Mouse (Mus musculus) retina, postnatal 7 days (tissue): ENCODE measurements around the gene Gm17660.

Source experiments
- DNase-seq: peaks from one replicate; pipeline ENCODE4 v3.0.0-alpha.2; 2012; ENCODE audit warnings: low read depth, low spot score

Gene Gm17660

DNA sequence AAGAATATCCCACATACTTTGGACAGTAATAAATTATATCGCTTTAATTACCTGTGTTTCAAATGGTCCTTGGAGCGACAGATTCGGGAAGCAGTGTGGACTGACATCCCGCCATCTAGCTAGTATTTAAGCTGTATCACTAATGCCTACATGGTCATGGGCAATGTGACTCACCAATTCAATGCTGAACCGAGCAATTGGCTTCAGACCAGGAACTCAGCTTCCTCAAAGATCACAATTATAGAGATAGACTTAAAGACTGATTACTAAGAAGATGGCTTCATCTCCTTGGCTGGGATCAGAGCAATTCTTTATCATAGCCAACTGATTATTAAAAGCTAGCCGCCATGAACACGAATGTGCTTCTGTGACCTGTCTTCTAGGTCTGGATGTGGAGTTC, at the start of gene Gm17660:
Gm17660 (minus strand) TSS at position 101 of the 400 bp plus-strand sequence.
- DNase-seq: no peak

DNA sequence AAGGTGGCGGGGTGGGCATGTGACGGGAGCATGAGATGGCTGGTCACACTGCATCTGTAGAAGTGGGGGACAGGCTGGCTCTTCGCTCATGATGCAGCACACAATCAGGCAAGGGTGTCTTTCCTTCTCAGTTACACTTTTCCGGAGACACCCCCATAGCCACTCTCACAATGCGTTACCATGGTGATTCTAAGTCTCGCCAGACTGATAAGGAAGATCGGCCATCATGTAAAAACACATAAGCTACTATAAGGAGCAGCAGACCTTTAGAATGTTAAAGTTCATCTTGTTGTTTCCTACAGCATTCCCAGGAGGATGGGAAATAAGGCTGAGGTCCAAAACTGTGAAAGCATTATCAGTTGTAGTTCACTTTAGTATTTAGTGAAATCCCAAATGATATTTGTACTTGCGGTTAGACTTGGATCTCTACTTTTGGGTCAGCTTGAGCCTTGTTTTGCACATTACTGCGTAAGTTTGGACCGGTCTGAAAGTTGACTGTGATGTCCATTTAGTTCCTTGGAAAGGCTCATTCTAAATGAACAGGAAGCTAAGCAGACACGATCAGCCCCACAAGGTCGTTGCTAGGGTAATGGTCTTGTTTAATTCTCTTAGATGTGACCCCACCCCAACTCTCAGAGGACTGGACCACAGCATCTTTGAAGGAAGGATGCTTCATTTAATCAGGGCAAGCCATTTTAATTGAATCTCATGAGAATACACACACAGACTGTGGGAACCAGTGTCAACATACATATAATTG, 49.3 kb upstream of the Gm17660 start:
- DNase-seq: no peak

DNA sequence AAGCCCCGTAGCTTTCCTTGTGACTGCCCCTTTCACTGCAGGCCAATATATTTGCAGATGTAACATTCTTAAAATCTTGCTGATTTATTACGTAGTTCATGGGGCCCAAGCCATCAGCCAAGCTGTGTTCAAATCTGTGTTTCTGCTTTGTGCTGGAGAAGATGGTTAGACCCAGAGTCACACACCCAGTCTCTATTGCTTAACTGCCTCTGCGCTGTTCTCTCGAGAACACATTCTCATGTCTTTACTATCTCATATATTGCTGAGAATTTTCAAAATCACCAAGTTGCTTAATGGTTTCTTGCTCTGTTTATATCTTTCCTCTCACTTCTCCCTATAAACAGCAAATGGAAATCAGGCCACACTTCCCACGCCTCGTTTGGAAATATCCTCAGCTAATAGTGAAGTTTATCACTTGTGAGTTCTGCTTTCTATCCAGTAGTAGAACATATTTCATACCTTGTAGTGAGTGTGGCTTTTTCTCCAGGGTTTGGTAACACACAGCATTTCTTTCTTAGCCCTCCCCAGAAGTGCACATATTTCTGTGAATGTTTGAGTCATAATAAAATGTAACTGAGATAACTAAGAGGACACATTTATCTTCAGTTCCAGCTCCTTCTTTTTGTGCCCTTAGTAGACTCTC, 46.7 kb upstream of the Gm17660 start:
- no peak for DNase-seq

DNA sequence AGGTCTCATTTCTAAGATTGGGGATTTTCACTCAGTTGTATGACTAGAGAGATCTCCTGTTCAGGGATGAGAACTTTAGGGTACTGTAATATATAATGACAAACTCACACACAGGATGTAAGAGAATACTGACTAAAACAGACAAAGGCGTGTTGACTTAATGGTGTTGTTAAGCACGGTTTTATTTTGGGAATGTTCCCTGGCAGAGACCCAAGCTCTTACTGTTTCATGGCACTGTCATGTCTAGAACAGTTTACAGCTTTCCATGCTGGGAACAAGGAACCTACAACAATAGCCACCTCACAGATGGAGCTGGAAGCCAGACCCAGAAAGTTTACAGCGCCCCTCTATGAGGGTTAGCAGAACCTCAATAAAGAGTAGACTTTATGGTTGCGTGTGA, 38.5 kb upstream of the Gm17660 start:
- no peak for DNase-seq

DNA sequence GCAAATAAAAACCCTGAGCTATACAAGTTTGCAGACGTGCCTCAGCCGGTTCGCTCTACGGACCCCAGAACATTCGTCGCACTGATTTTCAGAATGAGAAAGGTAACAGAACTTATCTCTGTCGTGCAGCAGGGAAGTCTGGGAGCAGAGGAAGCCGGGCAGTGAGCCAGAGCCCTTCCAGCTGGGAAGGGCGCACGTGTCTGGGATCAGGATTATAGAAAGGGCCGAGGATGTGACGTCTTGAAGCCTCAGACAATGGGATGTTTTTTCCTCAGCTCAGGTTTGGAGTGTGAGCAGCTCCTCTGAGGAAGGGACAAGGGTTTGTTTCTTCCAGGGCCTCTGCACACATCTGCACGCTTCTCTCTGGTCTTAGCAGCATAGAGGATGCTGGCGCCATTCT, 37.7 kb upstream of the Gm17660 start:
- DNase-seq: no peak

DNA sequence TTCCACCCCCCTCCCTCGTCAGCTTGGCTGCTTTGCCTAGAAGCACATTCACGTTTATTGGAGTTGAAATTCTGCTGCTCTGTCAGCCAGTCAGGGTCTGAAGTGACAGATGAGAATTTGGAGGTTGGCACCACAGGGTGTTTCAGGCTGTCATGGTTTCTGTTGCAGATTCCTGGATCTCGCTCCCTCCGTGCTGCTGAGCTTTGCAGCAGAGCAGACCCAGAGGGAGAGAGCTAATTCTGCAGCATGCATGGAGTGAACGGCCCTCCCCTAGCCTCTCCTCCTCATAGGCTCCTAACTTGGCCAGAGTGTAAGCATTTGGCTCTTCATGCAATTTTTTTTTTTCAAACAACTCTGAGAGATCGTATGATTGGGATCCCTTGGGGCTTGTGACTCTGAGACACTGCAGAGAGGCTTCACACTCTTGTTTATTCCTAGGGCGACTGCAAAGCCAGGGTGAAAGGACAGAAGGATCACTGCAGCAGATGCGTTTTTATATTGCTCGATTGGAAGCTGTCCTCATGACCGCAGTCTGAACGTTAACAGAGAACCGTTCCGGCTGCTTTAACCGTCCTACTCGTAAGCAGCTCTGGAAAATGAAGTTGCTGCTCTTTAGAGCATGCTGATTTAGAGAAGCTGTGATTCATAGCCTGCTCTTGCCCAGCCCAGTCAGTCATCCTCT, 36.2 kb upstream of the Gm17660 start, which contains the start of gene Sparcl1:
Sparcl1 (minus strand) TSS at position 243 of the 682 bp plus-strand sequence.
- DNase-seq: no peak

DNA sequence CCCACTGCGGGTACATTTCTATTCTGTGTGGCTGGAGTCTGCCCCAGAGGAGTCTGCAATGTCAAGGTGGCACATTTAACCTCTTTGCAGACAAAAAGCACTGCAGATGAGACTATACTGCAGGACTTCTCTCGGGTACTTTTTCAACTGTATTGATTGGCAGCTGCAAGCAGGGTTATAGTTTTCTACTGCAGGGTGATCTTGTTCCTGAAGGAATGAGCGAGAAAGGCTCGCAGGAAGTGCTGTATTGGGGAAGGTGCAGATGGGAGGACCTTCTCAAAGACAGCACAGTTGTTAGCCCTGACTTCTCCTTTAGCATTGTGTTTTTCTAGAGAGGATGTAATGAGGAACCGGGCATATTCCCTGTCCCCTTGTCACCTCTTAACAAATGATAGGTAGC, 35.1 kb upstream of the Gm17660 start:
- no peak for DNase-seq

DNA sequence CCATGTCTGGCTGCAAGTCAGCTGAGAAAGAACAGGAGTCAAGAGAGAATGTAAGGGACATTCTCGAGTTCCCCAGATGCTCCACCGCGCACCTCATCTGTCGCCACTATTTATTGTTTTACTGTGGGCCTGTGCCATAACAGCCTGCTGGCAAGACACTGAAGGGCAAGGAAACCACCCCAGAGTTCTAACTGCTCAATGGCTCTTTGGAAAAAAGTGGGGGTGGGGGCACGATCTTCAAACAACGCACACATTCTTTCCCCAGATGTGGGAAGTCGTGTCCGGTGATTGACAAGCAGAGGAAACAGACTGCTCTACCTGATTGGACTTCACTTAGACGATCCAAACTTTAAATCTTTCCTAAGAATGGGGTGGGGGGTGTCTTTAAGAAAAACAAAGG, 34.6 kb upstream of the Gm17660 start:
- no peak for DNase-seq

DNA sequence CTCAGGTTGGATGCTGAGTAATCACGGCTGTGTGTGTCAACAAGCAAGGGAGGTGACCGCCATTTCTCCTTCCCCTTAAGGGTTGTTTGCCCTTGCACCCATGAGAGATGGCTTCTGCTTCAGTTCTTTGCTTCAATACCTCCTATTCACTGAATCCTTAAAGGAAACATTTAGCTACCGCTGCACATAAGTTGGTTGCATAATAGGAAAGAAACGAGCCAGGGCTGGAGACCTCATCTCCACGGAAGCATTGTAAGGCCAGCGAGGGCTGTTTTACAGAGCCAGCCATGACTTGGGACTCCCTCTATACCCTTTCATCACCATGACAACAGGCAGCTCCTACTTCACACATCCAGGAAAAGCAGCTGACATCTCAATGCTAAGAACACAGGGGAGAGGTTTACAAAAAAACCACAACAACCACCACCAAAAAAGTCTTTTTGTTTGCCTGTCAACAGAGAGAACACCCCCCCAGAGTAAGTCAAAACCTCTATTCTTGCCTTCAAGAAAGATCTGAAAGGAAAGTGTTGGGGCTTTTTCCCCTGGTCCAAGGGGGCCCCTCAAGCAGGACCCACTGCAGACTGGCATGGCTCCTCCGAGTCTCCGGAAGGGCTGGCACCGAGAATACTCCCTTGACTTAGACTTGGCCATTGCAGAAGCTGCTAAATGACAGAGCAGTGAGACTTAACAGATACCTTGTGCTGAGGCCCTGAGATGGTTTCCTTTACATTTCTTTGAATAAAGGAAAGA, 32.9 kb upstream of the Gm17660 start:
- DNase-seq: no peak

DNA sequence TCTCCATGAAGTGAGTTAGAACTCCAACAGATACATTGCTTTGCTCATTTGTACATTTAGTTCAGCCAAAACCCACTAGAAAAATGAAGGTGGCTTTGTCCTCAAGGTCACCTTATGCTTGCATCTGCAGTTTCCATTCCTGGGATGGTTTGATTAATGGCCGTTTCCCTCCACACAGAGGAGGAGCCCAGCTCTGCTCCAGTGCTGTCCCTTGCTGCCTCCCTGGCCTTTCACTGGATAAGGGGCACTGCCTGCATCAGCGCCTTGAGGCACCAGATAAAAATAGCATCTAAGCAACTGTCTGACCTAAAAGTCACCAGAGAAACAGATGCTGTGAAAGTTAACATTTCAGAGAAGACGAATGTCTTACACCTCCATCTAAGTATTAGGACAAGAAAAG, 32.1 kb upstream of the Gm17660 start:
- no peak for DNase-seq

DNA sequence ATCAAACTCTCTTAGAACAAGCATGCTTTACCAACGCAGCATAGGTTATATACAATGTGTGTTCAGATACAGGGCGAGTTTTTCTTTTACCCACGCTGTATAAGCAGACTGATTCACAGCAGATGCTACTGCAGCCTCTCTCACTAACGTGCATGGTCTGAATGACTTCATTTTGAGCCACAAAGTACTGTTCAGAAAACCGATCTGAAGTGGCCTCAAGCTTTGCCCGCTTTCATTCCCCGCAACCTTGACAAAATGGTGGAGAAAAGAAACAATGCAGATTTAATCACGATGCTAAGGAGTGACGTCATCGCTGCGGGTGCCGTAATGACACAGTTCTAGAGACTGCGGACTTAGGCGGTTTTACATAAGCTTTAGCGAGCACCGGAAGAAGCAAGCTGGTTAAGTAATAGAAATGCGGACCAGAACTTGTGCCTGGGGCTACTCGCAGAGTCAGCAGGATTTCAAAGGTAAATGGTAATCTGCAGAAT, 31.5 kb upstream of the Gm17660 start:
- DNase-seq: no peak

DNA sequence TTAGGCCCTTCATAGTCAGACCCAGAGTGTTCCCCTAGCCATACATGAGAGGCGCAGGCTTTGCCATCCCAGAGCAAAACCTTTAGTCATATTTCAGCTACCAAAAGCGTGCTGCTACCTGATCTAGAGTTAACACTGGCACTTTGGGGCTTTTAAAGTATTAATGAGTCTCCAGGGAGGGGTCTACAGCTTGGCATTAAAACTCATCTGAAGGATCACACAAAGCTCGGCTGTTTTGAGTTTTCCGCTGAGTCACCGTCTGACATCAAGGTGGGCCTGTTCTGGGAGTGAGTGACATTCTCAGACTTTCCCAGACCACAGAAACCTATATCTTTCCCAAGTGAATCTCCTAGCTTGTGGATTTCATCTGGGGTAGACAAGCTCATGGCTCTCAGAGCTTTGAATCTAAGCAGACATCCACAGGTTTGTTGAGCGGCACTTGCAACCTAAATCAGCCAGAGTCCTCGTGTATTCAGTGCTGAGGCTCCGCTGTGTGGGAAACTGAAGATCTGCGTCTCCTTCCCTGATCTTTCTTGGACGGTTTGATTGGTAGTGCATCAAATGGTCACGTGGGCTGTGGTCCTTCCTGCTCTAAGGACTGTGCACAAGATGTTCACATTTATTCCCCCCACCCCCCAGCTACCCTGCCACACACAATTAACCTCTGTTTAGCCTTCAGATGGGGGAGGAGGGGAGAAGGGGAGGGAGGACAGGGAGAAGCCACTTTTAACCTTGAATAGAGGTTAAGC, 30.9 kb upstream of the Gm17660 start:
- no peak for DNase-seq

DNA sequence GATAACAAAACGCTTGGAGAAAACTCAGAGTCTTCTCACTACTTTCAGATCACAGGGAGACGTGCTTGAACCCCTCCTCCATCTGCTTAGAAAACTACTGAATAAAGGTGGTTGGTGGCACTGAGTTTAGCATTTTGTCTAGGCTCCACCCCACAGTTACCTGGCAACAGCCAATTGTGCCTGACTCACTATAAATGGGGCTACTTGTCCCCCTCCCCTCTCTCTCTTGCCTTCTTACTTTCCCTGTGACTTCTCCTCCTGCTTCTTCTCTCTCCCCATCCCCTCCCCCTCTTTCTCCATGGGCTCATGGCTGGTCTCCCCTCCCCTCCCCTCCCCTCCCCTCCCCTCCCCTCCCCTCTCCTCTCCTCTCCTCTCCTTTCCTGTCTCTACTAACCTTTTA, 26.7 kb upstream of the Gm17660 start:
- DNase-seq: no peak

DNA sequence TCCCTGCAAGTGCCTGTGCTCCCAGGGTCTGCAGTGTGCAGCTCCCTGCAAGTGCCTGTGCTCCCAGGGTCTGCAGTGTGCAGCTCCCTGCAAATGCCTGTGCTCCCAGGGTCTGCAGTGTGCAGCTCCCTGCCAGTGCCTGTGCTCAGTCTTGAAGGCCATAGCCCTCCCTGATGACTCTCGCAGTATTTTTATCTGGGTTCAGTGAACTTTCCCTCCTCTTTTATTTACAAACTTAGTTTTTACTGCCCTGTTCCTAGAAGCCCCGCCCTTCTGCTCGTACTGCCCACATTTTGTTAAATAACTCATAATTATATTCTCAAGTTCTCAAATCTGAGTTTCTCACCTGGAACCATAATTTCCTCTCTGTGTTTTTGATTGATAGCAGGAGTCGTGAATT, 25.8 kb upstream of the Gm17660 start:
- DNase-seq: no peak

DNA sequence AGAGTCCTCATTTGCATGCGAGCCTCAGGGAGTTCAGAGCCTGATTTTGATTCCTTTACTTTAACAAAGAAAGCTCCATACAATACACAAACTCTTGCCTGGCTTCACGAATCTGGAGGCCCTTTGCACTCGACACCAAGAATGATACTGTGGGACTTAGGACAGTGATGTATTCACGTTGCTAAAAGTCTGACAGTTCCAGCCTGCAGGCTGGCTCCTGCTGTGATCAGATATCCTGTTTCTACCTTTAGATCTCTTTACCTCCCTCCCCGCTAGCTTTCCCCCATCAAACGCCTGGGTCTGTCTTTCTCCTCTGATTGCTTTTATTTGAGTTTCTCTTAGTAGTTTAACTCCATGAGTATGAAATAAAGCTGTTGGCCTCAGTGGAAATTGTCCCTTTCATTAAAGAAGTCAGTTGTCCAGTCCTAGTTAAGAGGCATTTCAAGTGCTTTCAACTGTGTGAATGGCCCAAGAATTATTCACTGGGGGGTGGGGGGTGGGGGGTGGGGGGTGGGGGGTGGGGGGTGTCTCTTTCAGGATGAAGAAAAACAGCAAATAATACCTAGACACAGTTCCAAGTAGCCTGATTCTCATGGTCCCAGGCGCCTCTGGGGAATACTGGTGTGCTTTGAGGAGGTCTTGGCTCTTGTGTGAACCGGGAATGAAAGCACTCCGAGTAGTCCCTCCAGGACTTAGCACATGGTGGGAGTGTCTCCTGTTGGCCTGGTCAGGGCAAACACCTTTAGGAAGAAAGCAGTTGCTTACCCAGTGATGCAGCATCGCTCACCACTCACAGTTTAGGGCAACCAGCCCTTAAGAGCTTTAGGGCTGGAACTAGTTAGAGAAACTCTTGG, 24.5 kb upstream of the Gm17660 start:
- no peak for DNase-seq

DNA sequence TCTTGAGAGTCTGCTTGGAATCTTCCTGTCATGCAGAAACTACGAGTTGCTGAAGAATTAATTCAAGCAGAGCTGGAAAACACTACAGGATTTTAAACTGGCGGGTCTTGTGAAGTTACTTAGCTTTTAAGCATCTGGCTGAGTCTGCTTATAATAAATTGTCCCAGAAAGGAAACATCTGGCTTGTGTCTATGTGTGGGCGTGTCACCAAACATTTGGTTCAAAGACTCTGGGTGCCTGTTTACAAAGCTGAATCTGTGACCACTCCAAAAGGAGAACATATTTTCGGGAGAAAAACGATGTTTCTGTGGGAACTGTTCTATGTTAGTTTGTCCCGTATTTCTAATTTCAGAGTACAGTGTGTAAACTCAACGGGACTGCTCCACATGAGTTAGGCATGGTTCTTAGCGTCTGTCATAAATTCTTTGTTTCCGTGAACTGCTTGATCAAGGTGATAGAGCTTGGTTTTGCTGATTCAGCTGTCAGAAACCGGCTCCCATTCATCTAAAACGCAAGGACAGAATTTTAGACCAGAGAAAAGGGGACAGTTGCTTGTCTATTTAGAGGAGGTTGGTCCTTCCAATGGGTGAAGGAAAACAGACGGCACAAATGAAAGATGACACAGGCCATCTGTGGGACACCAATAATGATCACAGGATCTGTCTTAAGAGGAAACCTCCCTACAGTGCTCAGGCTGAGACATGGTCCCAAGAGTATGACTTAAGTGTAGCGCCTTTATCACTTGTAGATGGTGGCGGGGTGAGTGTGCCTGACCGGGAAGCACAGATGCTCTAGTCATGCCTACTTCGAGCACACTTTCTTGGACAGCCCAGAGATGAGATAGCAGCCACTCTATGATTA, 18.9 kb upstream of the Gm17660 start:
- DNase-seq: no peak

DNA sequence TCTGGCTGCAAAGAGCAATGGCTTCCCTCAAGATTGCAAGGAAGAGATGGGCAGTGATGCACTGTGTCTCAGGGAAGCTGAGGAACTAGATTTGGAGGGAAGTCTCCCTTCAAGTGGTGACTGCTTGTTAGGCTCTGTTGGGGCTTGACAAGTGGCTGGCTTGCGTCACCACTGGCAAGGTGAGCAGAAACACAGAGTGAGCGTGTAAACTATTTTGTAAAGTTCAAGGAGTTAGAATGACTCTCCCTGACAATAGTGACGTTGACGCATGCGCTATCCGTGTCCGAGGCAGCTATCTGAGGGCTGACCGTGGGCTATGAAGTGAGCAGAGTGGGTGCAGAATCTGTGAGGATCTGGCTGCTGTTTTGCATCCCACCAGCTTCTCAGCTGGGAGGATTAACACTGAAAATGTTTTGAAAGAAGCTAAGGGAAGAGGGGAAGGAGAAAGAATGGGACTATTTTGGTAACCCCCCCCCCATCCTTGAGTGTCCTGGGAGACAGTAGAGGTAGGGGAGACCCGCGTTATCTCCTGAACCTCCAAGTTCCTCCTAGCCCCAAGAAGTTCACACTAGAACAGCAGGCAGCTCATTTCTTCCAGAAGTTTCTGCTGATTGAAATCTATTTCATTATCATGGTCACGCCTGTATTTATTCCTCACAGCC, 18.1 kb upstream of the Gm17660 start:
- DNase-seq: no peak

DNA sequence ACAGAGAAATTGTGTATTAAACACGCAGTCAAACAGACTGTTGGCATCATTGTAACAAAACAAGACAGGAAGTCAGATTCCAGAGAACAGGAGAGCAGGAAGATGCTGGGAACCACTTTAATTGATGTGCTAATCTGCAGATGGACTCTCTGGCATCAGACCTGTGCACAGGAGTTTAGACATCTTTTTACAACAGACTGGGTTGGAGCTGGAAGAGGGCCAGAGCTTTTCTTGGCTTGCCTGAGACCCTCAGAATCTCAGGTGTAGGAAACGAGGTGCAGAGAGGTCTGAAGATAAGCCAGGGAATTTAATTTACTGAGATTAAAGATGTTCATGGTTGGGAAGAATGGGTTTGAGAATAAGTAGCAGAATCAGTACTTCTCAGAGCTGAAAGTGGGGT, 12.3 kb upstream of the Gm17660 start:
- no peak for DNase-seq

DNA sequence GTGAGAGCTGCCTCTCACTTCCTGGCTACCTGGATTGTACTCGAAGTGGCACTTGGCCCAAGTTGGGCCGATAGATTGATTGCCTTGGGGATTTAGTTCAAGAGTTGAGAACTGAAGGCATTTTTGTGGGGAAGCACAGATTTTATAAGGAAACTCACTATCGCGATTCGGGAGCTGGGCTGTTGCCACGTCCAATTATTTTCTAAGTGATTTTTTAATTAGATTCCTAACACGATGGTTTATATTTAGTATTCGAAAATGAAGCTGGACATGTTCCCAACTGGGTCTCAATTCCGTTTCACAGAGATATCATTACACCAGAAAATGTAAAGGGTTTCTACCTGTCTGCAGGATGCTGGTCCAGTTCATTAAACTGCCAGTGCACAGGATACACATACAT, 8.0 kb upstream of the Gm17660 start:
- DNase-seq: no peak
